Mouse (Mus musculus): ENCODE data around the gene Pqlc3. TPM values are rescaled to one million over a fixed set of nuclear protein-coding genes. Genes with fewer than 3 reads are reported as not detected.

Gene Pqlc3
- total RNA-seq, 2 experiments from 2014 or later = 0.89 to 1.3 TPM

DNA sequence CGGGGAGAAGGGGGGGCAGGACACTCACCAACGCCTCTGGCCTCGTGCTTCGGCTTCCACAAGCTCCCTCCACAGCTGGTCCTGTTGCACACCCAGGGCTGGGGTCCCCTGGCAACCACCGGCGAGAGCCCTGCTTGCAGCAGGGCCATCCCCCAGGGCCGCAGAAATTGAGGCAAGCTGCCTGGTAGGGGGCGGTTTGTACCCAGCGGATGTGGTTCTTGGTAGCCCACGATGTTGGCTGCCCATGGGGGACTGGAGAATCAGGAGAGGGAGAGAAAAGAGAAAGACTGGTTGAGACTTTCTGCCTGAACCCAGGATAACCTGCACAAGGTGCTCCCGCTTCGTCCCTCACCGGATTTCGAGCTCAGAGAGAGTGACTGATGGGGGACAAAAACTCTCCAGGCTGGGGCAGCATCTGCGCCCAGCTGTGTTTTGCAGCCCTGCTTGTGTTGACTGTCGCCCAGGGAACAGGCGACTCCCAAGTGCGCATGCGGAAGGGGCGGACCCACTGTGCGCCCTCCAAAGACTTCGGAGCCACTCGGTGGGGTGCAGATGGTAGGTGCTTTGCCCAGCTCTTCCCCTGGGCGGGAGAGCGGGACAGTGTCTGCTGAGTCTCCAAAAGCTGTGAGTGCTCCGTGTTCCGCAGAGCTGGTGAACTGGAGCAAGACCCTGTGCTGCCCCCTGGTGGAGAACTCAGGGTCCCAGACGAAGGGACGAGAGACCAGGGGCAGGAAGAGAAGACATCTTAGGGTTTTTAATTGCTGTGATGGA, 11.1 kb upstream of the Pqlc3 start, which contains the start of gene 2410004P03Rik:
Gene 2410004P03Rik, minus strand, starts transcription at position 628 of the 771 bp plus-strand sequence.
- DNase-seq (ENCODE audit: low spot score in 2 of 2) = peak in 1 of 2 experiments; percentile 72

DNA sequence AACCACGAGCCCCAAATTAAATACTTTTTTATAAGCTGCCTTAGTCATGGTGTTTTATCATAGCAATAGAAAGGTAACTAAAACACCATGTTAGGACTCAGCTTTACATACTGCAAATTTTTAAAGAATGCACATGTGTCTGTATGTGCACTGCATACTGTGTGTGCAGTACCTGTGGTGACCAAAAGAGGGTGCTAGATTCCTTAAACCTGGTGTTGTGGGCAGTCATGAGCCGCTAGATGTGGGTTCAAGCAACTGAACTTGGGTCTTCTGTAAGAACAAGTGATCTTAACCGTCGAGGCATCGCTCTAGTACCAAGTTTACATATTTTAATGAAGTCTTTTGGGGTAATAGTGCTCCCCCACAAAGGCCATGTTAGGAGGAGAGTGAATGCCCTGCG, 9.3 kb upstream of the Pqlc3 start:
- DNase-seq (ENCODE audit: low spot score in 2 of 2) = no peak

DNA sequence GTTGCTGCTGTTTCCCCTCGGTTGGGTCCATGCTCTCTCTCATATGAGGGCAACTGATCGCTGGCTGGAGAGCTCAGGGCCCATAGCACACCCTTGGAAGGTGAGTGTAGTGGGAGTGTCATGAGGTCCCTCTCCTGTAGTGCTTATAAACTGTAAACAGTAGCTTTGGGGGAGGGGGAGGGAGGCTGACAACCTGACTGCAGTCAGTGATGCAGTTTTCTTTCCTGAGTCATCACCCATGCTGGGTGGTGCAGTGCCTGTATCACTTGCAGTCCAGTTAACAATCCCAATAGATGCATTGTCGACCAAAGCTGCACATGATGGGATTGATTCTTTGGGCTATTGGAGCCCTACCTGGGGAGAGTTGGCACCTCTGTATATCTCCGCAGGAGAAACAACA, 1.0 kb upstream of the Pqlc3 start:
- no peak for DNase-seq (ENCODE audit: low spot score in 2 of 2)

DNA sequence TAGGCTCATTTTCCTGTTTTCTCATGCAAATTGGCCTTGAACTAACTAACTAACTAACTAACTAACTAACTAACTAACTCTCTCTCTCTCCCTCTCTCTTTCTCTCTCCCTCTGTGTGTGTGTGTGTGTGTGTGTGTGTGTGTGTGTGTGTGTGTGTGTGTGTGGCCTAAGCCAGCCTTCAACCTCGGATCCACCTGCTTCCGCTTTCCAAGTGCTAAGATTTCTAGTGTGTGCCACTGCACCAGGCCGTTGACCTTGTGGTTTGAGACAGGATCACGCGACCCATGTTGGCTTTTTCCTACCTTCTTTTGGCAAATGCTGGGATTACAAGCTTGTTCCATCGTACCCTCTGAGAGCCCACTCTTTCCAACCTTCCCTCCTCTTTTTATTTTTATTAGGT, 420 bp upstream of the Pqlc3 start:
- no peak for DNase-seq (ENCODE audit: low spot score in 2 of 2)

DNA sequence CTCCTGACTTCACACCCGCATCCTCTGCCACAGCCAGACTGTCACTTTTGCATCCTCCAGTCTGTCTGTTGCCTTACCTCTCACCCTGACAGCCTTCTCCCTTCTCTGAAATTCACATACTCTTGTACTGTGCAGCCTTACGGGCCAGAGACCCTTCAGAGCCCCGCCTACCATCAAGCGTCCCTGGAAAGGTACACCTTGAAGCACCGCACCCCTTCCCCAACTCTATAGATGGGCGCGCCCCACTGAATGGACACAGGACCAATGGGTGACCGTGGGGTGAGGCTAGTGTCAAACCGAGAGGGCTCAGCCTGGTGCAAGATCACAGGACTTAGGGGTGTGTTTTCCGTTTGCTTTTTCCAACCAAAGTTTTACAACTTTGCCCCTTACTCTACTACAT, 1.1 kb downstream of the Pqlc3 start:
- DNase-seq (ENCODE audit: low spot score in 2 of 2) = no peak

DNA sequence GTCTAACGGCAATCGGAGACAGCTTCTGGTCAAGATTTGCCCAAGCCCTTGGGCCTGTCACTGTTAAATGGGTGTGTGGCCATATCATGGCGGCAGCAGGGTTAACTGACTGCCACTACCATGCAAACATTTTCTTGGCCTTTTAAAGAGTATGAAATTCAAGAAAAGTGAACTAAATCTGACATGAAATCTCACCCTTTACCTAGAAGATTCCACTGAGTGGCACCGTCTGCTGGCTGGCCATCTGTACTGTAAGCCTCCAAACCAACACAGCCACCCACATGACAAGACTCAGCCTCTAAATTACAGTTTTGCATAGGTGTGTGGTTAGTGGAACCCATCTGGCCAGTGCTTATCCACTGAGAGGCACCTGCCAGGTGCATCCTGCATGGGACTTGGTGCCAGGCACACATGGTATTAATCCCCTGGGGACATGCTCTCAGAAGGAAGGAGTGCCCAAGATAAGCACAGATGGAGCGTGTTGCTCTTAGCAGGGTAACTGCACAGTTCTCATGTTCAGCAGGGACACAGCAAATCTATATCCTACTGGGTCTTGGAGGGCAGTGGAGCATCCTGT, 3.2 kb downstream of the Pqlc3 start:
- peak in 1 of 2 experiments; percentile 23 for DNase-seq (ENCODE audit: low spot score in 2 of 2)

DNA sequence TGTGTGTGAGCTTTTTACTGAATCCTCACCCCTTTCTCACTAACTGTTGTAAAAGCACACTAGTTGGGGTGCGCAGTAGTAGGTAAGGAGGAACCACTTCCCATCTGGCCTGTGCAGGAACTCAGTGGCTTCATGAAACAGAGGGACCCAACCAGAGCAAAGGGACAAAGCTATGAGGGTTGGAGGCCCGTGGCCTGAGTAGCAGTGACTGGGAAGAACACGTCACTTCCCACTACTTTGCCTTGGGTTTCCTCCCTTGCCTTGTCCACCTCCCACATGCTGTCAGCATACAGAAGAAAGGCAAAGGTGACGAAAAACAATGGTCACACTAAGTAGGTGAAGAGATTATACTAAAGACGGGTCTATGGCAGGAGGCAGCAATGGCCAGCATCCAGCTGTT, 3.9 kb downstream of the Pqlc3 start:
- no peak for DNase-seq (ENCODE audit: low spot score in 2 of 2)

DNA sequence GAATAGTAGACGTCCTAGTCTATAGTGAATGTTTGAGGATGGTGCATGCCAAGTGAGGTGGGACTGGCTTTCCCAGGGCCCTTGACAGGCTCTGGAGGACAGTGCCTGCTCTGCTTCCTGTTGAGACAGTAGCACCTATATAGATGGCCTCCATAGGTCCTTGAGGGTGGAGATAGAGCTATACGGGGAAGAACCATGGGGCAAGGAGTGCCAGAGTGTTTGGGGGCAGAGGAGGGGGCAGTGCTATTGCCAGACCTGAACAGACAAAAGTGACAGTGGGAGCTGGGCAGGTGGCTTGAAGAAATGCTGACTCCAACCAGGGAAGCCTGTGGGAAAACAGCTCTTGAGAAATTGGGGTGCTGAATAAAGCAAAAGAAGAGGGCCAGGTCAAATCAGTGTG, 5.9 kb downstream of the Pqlc3 start:
- DNase-seq (ENCODE audit: low spot score in 2 of 2) = no peak

DNA sequence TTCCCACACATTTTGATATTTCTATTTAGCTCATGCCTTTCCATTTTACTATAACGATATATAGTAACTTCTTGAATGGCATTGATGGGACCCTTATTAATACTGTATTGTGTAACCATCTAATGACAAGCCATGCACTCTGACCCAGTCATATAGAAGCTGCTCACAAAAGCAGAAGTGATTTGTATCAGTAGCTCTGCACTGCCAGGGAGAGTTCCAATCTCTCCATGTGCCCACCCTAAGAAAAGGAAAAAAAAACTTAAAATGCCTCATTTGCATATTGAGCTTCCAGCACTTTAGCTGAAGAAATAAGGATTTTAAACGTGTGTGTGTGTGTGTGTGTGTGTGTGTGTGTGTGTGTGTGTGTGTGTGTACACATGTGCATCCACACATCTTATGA, 7.9 kb downstream of the Pqlc3 start:
- no peak for DNase-seq (ENCODE audit: low spot score in 2 of 2)

DNA sequence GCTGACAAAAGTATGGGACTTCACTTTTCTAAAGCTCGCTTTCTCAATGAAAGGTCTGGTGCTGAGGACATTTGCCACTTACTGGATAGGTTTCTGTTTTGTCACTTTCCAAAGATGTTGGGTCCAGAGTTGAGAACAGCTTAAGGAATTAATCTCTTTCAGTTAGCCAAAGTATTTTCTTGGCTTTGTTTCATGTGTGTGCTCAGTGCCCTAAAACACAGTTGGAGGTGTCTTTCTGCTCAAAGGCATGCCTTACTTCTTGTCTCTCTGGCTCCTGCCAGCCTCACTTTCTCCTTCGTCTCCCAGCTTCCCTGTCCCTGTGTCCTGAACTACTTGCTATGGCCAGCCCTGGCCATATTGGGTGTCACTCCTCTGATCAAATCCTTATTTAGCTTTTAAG, 8.8 kb downstream of the Pqlc3 start:
- DNase-seq (ENCODE audit: low spot score in 2 of 2) = no peak

DNA sequence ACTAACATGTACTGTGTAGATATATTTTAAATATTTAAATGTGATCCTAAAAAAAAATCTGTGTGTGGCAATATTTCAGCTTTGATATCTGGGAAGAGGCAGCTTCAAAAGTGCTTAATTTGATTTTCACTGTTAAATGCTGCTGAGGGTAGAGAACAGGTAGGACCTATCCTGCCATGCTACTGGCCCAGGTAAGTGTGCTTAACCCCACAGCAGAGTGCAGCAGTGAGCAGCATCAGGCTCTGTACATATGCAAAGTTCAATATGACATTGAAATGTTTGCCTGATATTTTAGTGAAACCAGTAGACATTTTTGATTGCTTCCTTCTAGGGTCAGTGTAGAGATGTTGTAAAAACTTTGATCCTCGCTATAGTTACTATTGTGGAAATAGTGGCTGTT, 14.4 kb downstream of the Pqlc3 start:
- no peak for DNase-seq (ENCODE audit: low spot score in 2 of 2)

DNA sequence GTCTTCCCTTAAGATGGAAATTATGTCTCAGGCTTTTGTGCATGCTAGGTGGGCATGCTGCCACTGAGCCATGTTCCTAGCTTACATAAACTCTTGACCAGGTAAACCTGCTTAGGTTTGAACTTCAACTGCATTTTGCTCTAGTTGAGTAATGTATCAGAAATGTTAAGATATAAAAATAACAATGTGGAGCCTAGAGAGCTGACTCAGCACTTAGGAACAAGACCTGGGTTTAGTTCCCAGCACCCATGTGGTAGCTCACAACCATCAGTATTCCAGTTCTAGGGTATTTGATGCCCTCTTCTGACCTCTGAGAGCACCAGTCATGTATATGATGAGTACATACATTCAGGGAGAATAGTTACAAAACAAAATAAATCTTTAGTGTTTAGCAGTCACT, 23.1 kb downstream of the Pqlc3 start:
- no peak for DNase-seq (ENCODE audit: low spot score in 2 of 2)

DNA sequence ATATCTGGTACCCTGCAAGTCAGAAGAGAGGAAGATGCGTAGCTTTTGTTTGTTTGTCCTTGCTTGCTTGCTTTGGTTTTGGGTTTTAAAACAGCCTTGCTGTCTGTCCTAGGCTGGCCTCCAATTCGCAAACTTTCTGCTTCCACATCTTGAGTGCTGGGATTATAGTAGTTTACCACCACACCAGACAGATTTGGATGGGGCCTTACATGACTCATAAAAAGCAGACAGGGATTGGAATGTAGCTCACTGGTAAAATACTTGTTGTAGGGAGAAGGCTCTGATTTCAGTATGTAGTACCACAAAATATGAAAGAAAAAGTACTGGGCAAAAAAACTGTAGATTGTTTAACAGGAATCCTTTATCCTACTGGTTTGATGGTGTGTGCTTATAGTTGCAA, 33.4 kb downstream of the Pqlc3 start:
- no peak for DNase-seq (ENCODE audit: low spot score in 2 of 2)

DNA sequence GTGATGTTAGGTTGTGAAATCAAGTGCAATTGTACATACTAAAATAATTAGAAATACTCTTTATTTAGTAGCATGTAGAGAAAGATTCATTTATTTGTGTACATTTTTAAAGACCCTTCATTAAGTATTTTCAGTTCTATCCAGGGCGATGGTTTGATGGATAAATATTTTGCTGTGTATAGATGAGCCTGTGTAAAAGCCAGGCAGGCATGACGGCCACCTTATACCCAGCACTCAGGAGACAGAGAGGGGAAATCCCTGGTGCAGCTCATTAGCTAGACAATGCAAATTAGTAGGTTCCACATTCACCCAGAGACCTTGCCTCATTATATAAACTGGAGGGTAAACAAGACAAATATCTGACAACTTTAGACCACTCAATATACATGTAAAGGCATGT, 36.9 kb downstream of the Pqlc3 start:
- DNase-seq (ENCODE audit: low spot score in 2 of 2) = no peak

DNA sequence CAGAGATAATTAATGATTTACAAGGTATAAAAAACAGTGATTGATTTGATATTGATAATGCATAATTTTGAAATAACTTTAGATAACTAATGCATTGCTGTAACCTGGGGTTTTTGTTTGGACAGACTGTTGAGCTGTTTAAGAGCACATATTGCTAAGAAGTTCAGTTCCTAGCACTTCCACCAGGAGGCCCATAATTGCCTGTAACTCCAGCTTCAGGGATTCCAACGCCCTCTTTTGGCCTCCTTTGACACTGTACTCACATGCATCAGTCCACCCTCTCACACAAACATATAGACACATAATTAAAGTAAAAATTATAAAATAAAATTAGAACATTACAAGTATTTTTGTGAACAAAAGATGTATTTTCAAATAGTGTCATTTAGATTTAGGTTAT, 41.4 kb downstream of the Pqlc3 start:
- DNase-seq (ENCODE audit: low spot score in 2 of 2) = no peak

DNA sequence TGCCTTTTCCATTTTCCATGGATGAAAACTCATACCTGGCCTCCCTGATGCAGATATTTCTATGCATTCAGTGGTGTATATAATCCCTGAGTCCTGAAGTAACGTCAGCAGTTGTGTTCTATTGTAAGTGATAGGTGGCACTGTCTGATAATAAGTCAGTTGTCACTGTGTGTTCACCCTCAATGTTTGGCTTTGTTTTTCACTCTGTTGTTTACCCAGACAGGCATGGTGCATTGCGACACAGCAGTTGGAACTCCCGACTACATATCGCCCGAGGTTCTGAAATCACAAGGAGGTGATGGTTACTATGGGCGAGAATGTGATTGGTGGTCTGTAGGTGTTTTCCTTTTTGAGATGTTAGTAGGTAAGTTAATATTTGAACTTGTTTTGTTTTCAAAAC, 52.0 kb downstream of the Pqlc3 start:
- DNase-seq (ENCODE audit: low spot score in 2 of 2) = no peak

DNA sequence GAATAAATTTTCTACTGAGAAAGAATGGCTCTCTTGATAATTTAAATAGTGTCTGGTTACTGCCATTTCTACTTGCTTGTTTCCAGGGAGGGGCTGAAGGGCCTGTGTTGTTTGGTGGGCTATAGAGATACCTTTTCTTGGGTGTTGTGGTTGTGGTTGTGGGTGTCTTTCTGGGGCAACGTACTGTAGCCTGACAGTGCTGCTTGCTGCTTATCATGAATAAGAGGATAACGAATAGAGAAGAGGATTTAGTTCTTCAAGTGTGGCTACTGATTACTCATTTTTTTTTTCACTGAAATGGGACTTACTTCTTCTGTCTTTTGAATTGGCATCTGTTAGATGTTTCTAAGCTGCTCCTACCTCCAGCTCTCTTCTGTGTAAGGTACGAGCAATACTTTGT, 58.2 kb downstream of the Pqlc3 start:
- no peak for DNase-seq (ENCODE audit: low spot score in 2 of 2)

Other genes with a start within 250 kb of the Pqlc3 start
- under 1 TPM; 0.28 to 0.72 TPM for gene Greb1, start 199.5 kb downstream of the Pqlc3 start, total RNA-seq (2021)
- 10 to 100 TPM; 35.2 to 37.1 TPM for gene E2f6, start 189.4 kb downstream of the Pqlc3 start, total RNA-seq (2021)
- 100 to 1,000 TPM; 129 to 140 TPM for gene Rock2, start 105.5 kb downstream of the Pqlc3 start, total RNA-seq (2021)
- gene 2410004P03Rik, start 11.3 kb upstream of the Pqlc3 start, total RNA-seq (2021) = 1 to 10 TPM in 1 of 2 experiments, under 1 TPM in 1; 0.99 to 1.8 TPM
- gene Kcnf1, start 176.5 kb upstream of the Pqlc3 start, total RNA-seq (2021) = 10 to 100 TPM; 41.3 to 53.9 TPM